ENCODE assay signal across 7 mouse cellular contexts in genomic region chr7:99889175-99889880, GRCm38 (mm10). TPM values are rescaled to one million over a fixed set of nuclear protein-coding genes. Genes with fewer than 3 reads are reported as not detected.
DNase-seq lines count a peak whose midpoint lies in the region; ATAC-seq and TF ChIP-seq lines count a peak whose summit lies in the region.

No protein-coding gene starts in this region.

- 27% methylated on average over 10 of the region's 10 CpGs for WGBS in lung, postnatal 0 days

- peak; percentile 18 for DNase-seq in left cerebral cortex, postnatal 4 days
- DNase-seq in left cerebral cortex, postnatal 25 days (ENCODE audit: low spot score in 2 of 2) = no peak
- DNase-seq in lung, postnatal 0 days (ENCODE audit: low spot score) = no peak
- peak; percentile 82 for DNase-seq in thymus, postnatal 0 days (ENCODE audit: low spot score)
- no peak for DNase-seq in layer of hippocampus, adult 9-11 months
- DNase-seq in adipocyte (ENCODE audit: low spot score) = no peak

- intact Hi-C loops in left cerebral cortex, postnatal 4 days (cut with DNase I) = no loop called here
- intact Hi-C loops in left cerebral cortex, postnatal 25 days (cut with DNase I) = no loop called here

- no peak for TF ChIP-seq EP300 in lung, postnatal 0 days (IDR thresholded peaks at IDR 0.05)

- H3K4me2 ChIP-seq in lung, postnatal 0 days (replicated peaks; ENCODE audit: low read depth, low read length) = no peak overlapping the region

- H3K4me1 ChIP-seq in lung, postnatal 0 days (ENCODE audit: insufficient read depth, low read depth, low read length) = no peaks in the 10 kb centered on the region

- TF ChIP-seq CTCF in lung, postnatal 0 days (IDR thresholded peaks at IDR 0.05) = peak; percentile 58

- H3K27me3 ChIP-seq in lung, postnatal 0 days (replicated peaks; ENCODE audit: insufficient read depth, low read length) = no peaks in the 10 kb centered on the region

- no peaks in the 10 kb centered on the region for H3K9me3 ChIP-seq in lung, postnatal 0 days (ENCODE audit: low read length)

- ATAC-seq in common myeloid progenitor, adult 5-6 weeks (replicated peaks; ENCODE audit: low read depth, poor library complexity, severe bottlenecking) = peak; percentile 71
- ATAC-seq in lung, postnatal 0 days = no peak; the same call in 1 of the 2 replicates

- H3K27ac ChIP-seq in lung, postnatal 0 days (ENCODE audit: low read length) = no peak overlapping the region

- no peak overlapping the region for H3K4me3 ChIP-seq in lung, postnatal 0 days (ENCODE audit: low read depth, low read length)

- no peak overlapping the region for H3K9ac ChIP-seq in lung, postnatal 0 days (replicated peaks; ENCODE audit: low read depth)

- H3K36me3 ChIP-seq in lung, postnatal 0 days (ENCODE audit: insufficient read depth, low read length) = no peaks in the 10 kb centered on the region

RNA-seq across cellular contexts. Expression of gene Spcs2, which starts 26.1 kb away (rescaled TPM):
- total RNA-seq in left cerebral cortex, postnatal 4 days (2021) = 10 to 100 TPM; 83.1 to 90.7 TPM
- total RNA-seq in left cerebral cortex, postnatal 25 days (2021) = 100 to 1,000 TPM in 1 of 2 experiments, 10 to 100 TPM in 1; 93.5 to 102 TPM
- total RNA-seq in common myeloid progenitor, adult 5-6 weeks (2017) = 169 and 183 TPM in 2 replicates
- polyA plus RNA-seq in lung, postnatal 0 days (2015; fragmentation: Nextera tagmentation; extraction: Ambion mirVana) = 318 and 342 TPM in 2 replicates
- 491 and 521 TPM in 2 replicates for polyA plus RNA-seq in thymus, postnatal 0 days (2015; fragmentation: Nextera tagmentation; extraction: Ambion mirVana)

RNA-seq across cellular contexts. Expression of gene Xrra1, which starts 30.4 kb away (rescaled TPM):
- 1 to 10 TPM in 1 of 2 experiments, under 1 TPM in 1; 0.64 to 1.4 TPM for total RNA-seq in left cerebral cortex, postnatal 4 days (2021)
- 1 to 10 TPM in 1 of 2 experiments, under 1 TPM in 1; 0.78 to 1.2 TPM for total RNA-seq in left cerebral cortex, postnatal 25 days (2021)
- total RNA-seq in common myeloid progenitor, adult 5-6 weeks (2017) = not detected in 2 replicates
- 1.1 and 1.3 TPM in 2 replicates for polyA plus RNA-seq in lung, postnatal 0 days (2015; fragmentation: Nextera tagmentation; extraction: Ambion mirVana)
- 9.4 and 13.8 TPM in 2 replicates for polyA plus RNA-seq in thymus, postnatal 0 days (2015; fragmentation: Nextera tagmentation; extraction: Ambion mirVana)

Comparison
In these comparisons a context has a peak if more than half of its experiments do, and no peak if none do; other contexts are left out.
1. DNase-seq: peak in left cerebral cortex, postnatal 4 days (single experiment) and thymus, postnatal 0 days (single experiment); none in left cerebral cortex, postnatal 25 days (0 of 2), lung, postnatal 0 days (single experiment), layer of hippocampus, adult 9-11 months (single experiment) and adipocyte (single experiment).